Comparison of ENCODE assay signal across 8 mouse cellular contexts in the genomic region with DNA sequence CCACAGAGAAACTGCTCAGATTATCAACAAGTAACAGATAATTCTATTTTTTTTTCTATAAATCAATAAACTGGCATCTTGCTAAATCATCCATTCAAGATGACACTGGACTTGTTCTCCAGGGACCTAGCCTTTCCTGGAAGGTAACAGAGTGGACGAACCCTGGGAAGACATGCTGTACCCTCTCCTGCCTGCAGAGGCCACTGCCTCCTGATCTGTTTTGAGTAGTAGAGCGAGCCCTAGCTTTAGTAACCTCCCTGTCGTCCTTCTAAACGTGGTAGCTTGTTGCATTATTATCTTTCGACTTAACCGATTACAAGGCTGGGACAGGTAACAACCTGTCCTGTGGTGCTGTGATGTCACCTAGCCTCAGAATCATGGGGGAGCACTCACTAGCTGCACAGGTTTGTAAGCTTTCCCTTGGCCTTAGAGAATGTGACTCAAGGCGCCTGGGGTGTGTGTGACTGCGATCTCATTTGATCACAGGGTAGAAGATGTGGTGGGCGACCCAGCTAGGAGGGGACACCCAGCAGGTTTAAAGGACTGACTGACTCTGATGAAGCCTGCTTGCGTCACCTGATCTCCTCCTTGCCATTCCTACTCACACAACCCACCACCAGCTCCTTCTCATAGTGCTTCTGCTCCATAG.
DNase-seq lines count a peak whose midpoint lies in the region; ATAC-seq and TF ChIP-seq lines count a peak whose summit lies in the region.

No protein-coding gene starts in this region.

- in situ Hi-C loops in ES-E14 (cut with MboI; ENCODE audit: low sequenced_read_pairs in 2 of 2, unreplicated experiment in 2 of 2), result loop anchor here (10.0 to 25.0 kb wide), 2 partner anchors 344 to 356 kb away; no protein-coding TSS in a partner anchor

- H3K27ac ChIP-seq in ES-E14 (ENCODE audit: insufficient read depth, low read depth, low read length, poor library complexity, severe bottlenecking), result no peak overlapping the region
- H3K27ac ChIP-seq in lung, embryonic 16.5 days (ENCODE audit: low read length), result no peak overlapping the region

- no peak overlapping the region for H3K9ac ChIP-seq in ES-E14 (ENCODE audit: insufficient read depth, low read depth, low read length, poor library complexity, severe bottlenecking)
- no peak overlapping the region for H3K9ac ChIP-seq in lung, embryonic 16.5 days (ENCODE audit: low read length)

- H3K27me3 ChIP-seq in lung, embryonic 16.5 days (ENCODE audit: control insufficient read depth, insufficient read depth, low read depth, low read length), result no peaks in the 10 kb centered on the region

- DNase-seq in cerebellum, adult 11 months, result peak; percentile 20
- no peak for DNase-seq in ES-E14 (ENCODE audit: low read depth, low spot score)
- peak; percentile 83 to 85 for DNase-seq in cerebellum, postnatal 10 days
- DNase-seq in gastrocnemius, postnatal 36 days, result peak; percentile 38 to 50
- peak; percentile 59 for DNase-seq in kidney, adult 9 months
- DNase-seq in right cerebral cortex, adult 18-20 months, result peak; percentile 59

- ATAC-seq in cerebellum, adult (ENCODE audit: insufficient number of reproducible peaks, low FRiP score, low TSS enrichment), result no peak
- peak; percentile 77 for ATAC-seq in lung, embryonic 16.5 days (ENCODE audit: low read depth)

- H3K4me3 ChIP-seq in ES-E14 (ENCODE audit: insufficient read depth in 1 of 2, low read depth in 1 of 2, low read length in 2 of 2, poor library complexity in 1 of 2, severe bottlenecking in 1 of 2), result no peak overlapping the region
- no peak overlapping the region for H3K4me3 ChIP-seq in lung, embryonic 16.5 days (ENCODE audit: low read length)

- no peaks in the 10 kb centered on the region for H3K4me1 ChIP-seq in ES-E14 (ENCODE audit: control insufficient read depth in 2 of 2, insufficient read depth in 2 of 2, low read length in 2 of 2, poor library complexity in 1 of 2)
- H3K4me1 ChIP-seq in lung, embryonic 16.5 days (replicated peaks; ENCODE audit: control insufficient read depth, insufficient read depth, low read length), result 0 out of 2 replicates have a peak, but pooled peaks cover 4% of the 10 kb centered on the region

- H3K4me2 ChIP-seq in lung, embryonic 16.5 days (ENCODE audit: low read depth, low read length), result no peak overlapping the region

- intact Hi-C loops in gastrocnemius, postnatal 36 days (cut with DNase I), result loop anchor here (5.0 kb wide), 1 partner anchor 96 kb away; no protein-coding TSS in a partner anchor

- H3K36me3 ChIP-seq in ES-E14 (ENCODE audit: control insufficient read depth, insufficient read depth, low read length, poor library complexity, severe bottlenecking), result no peaks in the 10 kb centered on the region
- no peaks in the 10 kb centered on the region for H3K36me3 ChIP-seq in lung, embryonic 16.5 days (ENCODE audit: control insufficient read depth, insufficient read depth, low read length)

- WGBS in lung, embryonic 16.5 days, result 48% methylated on average over 10 of the region's 10 CpGs

- no peaks in the 10 kb centered on the region for H3K9me3 ChIP-seq in ES-E14 (ENCODE audit: control insufficient read depth, insufficient read depth, low read depth, low read length)
- H3K9me3 ChIP-seq in lung, embryonic 16.5 days (ENCODE audit: control insufficient read depth, low read length), result no peaks in the 10 kb centered on the region

TF ChIP-seq in ES-E14, 5 proteins besides CTCF, POLR2A, EP300 and RAD21:
- TF ChIP-seq ZC3H11A (IDR thresholded peaks at IDR 0.05; ENCODE audit: borderline replicate concordance, low read depth, low read length) (peak; percentile 7; the same call in 1 of the 2 replicates), HCFC1 (IDR thresholded peaks at IDR 0.05; ENCODE audit: borderline replicate concordance, insufficient read depth, low read length) (no peak), MAFK (IDR thresholded peaks at IDR 0.05; ENCODE audit: insufficient read depth, low read depth, low read length) (no peak), ZNF384 (IDR thresholded peaks at IDR 0.05; ENCODE audit: low read depth, low read length) (no peak)
